Mouse (Mus musculus): ENCODE data around the gene 3110082I17Rik.

The 3110082I17Rik gene

GRCm38 (mm10) chr5:139333301-139334013, 126.9 kb downstream of the 3110082I17Rik start:
- peak in 1 of 2 experiments; percentile 58 for DNase-seq (ENCODE audit: inconsistent age in 2 of 2, low spot score in 1 of 2)

GRCm38 (mm10) chr5:139332590-139333272, 127.6 kb downstream of the 3110082I17Rik start:
- peak in 1 of 2 experiments; percentile 21 for DNase-seq (ENCODE audit: inconsistent age in 2 of 2, low spot score in 1 of 2)

DNA sequence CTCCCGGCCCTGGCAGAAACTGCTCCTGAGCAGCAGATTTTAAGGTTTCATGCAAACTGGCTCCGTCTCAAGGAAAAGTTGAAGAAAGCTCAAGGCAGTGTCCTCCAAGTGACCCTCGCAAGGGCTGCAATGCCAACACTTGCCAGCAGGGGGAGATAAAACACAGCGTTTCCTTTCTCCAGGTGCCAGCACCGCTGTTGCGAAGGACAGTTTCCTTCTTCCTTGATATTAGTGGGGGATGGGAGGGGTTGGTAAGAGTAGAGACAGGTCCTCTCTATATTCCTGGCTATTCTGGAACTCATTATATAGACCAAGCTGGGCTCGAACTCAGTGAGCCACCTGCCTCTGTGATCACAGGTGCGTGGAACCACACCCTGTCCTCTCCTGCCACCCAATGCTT, 128.6 kb downstream of the 3110082I17Rik start:
- DNase-seq (ENCODE audit: inconsistent age in 2 of 2, low spot score in 1 of 2) = peak; percentile 75 to 93

DNA sequence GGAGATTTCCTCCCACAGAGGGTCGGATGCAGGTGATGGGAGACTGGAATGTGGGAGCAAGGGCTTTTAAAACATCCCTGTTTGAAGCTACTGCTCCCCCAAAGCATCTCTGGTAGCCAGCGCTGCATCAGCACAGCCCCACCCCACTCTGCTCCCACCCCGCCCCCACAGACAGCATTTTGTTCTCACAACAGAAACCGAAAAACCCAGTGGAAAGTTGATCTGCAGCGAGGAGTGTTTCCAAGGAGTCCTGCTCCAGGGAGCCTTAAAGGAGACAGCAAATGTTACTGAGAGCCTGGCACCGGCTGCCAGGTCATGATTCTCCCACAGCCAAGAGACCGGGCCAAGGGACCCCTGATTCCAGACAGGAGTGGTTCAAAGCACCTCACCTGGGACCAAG, 129.6 kb downstream of the 3110082I17Rik start:
- no peak for DNase-seq (ENCODE audit: inconsistent age in 2 of 2, low spot score in 1 of 2)

DNA sequence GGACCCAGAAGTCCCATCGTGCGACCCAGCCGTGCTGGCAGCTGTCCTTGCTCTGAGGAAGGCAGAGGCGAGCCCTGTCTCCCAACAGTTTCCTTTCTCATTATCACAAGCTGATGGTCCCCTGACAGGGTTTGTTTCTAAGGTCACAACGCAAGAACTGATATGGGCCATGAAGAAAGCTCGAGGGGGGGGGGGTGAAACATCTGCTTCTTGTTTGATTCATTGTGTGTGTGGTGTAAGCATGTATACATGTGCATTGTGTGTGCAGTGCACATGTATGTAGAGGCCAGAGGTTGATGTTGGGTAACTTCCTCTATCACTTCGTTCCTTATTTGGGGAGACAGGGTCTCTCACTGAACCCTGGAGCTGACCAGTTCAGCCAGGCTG, 132.7 kb downstream of the 3110082I17Rik start:
- no peak for DNase-seq (ENCODE audit: inconsistent age in 2 of 2, low spot score in 1 of 2)

GRCm38 (mm10) chr5:139326986-139327633, 133.2 kb downstream of the 3110082I17Rik start:
- DNase-seq (ENCODE audit: inconsistent age in 2 of 2, low spot score in 1 of 2) = peak; percentile 46 to 65

DNA sequence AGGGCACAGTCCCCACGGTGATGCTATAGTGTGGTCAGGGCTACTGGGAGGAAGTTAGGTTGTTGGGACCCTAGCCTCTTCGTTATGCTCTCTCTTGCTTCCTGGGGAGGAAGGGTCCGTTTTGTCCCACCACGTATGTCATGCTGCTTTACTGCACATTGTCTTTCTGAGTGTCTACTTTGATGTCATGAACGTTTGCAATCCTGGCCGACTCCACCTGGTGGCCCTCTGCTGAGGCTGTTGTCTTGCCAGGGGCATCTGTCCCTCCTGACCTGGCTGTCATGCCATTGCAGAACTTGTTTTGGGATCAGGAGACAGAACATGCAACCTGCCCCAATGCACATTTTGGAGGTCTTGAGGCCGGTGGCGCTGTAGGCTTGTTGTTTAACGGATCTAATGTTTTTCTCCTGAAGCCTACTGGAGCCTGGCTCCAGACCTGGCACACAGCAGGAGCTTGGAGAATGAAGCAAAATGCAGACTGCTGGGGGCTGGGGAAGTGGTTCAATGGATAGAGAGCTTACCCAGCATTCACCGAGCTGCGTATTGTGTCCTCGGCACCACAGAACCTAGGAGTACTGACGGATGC, 134.1 kb downstream of the 3110082I17Rik start:
- no peak for DNase-seq (ENCODE audit: inconsistent age in 2 of 2, low spot score in 1 of 2)

DNA sequence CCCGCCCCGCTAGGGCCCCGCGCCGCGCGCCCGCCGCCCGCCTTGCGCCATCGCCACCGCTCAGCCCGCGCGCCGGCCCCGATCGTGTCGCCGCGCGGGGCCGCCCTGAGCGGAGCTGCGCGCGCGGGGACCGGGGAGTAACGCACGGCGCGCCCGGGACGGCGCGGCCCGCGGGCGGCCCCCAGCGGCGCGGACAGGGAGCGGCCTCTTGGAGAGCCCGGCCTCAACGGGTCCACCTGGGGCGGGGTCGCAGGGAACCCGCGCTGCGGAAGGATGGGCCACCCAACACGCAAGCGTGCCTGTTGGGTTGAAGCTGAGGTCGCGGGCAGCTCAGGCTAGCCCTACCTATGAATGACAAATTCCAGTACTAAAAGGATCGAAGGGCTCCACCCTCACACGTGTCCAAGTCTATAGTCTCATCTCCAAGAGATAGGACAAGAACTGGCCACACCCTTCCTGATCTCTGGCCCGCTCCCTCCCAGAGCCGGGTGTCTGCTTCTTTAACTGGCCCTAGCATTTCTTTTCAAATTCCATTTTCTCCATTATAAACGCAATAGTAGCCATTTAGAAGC, 134.8 kb downstream of the 3110082I17Rik start, which contains the start of gene Adap1:
TSS of gene Adap1 (minus strand) at position 228 of the 572 bp plus-strand sequence.
- peak; percentile 59 to 84 for DNase-seq (ENCODE audit: inconsistent age in 2 of 2, low spot score in 1 of 2)

- DNase-seq (ENCODE audit: inconsistent age in 2 of 2, low spot score in 1 of 2) = peak in 1 of 2 experiments; percentile 78
Observed at GRCm38 (mm10) chr5:139324691-139325394, 135.5 kb downstream of the 3110082I17Rik start.

- DNase-seq (ENCODE audit: inconsistent age in 2 of 2, low spot score in 1 of 2) = peak in 1 of 2 experiments; percentile 53
Observed at GRCm38 (mm10) chr5:139324045-139324491, 136.3 kb downstream of the 3110082I17Rik start.

- peak in 1 of 2 experiments; percentile 47 for DNase-seq (ENCODE audit: inconsistent age in 2 of 2, low spot score in 1 of 2)
Observed at GRCm38 (mm10) chr5:139323260-139323924, 136.9 kb downstream of the 3110082I17Rik start.

- no peak for DNase-seq (ENCODE audit: inconsistent age in 2 of 2, low spot score in 1 of 2)
Observed at GRCm38 (mm10) chr5:139321331-139321730, 139.0 kb downstream of the 3110082I17Rik start.

DNA sequence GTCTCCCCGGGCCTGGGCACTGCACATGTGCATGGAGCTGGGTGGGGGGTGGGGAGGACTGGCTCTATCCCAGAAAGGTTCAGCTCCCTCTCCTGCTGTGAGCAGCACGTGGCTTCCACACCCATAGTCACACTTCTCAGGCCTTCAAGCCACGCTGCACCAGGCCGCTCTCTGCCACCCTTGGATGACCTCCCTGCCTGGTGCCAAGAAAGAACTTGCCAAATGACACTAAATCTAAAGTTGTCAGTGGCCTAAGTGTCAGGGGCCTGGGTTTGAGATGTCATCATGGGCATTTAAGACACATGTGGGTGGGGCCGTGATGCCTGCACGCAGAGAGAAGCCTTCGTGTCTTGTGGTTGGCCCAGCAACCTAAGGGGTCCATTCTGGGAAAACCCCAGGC, 139.9 kb downstream of the 3110082I17Rik start:
- peak in 1 of 2 experiments; percentile 49 for DNase-seq (ENCODE audit: inconsistent age in 2 of 2, low spot score in 1 of 2)

DNA sequence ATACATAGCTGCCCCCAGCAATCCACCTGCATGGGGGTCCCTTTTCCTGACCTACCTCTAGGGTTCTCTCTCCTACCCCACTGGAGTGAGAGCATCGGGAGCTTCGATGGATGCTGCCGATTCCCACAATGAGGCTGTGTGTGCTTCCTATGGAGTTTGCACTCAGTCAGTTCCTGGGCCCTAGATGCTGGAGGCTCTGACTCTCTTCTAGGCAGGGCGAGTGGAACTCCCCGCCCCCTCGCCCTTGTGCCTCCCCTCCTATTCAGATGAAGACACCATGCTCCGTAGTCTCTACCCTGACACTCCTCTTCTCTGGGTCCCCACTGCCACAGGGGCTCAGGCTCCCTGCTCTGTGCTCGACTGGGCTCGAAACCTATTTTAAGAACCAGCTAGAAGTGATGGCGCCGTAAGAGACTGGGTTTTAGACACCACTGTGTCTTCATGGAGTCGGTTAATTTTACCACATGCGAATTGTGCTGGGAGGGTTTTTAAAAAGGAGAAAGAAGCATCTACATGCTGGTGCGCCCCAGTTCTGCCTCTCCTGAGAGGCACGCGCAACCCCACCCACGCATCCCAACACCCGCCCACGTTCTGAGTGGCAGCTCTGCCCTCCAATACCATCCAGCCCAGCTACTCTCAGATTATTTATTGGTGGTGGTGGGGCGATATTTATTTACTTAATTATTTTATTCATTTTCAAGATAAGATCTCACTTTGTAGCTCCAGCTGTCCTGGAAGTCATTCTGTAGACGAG, 142.4 kb downstream of the 3110082I17Rik start:
- DNase-seq (ENCODE audit: inconsistent age in 2 of 2, low spot score in 1 of 2) = no peak

GRCm38 (mm10) chr5:139316982-139317675, 143.2 kb downstream of the 3110082I17Rik start:
- no peak for DNase-seq (ENCODE audit: inconsistent age in 2 of 2, low spot score in 1 of 2)

DNA sequence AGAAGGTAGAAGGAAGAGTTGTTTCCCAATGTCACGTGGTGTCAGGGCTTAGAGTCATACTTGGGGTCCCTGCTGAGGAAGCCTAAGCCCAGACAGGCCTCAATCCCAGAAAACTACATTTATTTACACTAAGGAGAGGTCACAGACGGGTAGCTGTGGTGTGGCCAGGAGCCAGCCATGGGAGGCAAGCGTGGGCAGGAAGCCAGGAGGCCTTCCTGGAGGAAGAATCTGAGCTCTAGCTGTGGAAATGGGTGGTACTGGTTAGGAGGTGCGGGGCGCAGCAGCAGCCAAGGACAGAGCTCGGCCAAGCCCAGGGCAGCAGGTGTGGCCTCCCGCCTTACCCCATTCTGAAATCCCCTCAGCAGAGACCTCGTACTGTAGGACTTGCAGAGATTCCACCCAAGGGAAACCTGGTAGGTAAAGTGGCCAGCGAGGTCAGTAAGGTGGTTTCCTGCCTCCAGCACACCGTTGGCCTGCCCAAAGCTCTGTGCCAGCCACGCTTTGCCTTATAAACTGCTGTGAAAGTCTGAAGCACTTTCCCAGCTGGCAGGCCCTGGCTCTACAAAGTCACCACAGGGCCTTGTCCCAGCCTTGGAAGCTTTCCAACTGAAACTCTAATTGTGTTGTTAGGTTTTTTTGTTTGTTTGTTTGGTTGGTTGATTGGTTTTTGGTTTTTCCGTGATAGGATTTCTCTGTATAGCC, 145.2 kb downstream of the 3110082I17Rik start:
- no peak for DNase-seq (ENCODE audit: inconsistent age in 2 of 2, low spot score in 1 of 2)

DNA sequence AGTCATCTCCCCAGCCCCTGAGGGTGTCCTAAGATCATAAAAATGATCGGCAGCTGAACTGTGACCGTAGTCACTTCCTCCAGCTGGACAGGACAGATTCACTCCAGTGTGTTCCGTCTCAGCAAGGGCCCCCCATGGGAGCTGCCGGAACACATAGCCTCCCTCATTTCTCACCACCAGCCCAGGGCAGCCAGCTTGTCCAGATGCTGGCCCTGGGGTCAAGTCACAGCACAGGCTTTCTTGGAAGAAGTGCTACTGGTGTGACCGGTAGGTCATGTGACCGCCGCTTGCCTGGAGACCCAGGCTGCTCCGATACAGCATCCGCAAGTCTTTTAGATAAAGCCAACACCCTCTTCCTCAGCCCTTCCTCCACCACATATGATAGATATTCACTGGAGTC, 146.8 kb downstream of the 3110082I17Rik start:
- no peak for DNase-seq (ENCODE audit: inconsistent age in 2 of 2, low spot score in 1 of 2)

DNA sequence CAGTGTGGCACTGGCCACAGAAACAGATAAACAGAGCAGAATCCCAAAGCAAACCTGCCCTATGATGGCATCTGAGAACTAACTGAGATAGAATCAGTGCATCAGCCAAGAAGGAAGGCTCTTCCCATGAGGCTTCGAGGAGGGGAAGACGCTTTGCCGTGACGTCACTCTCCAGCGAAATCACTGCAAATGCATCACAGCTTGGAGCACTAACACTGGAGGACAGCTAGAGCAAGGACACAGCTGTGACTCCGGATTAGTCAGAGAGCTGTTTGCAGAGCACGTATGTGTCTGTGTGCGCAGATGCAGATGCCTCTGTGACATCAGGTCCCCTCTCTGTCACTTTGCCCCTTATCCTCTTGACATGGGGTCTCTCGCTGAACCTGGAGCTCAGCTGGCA, 148.5 kb downstream of the 3110082I17Rik start:
- peak in 1 of 2 experiments; percentile 77 for DNase-seq (ENCODE audit: inconsistent age in 2 of 2, low spot score in 1 of 2)

Measured in adrenal gland, adult (tissue).